Mouse (Mus musculus) olfactory bulb, adult 2 months (tissue): ENCODE results near the gene Erbin.

Experiments used
- CTCF ChIP-seq: fragments of 200-500 bp; IDR thresholded peaks from 2 replicates; pipeline ENCODE4 v1.5.1; 2012; ENCODE audit warnings: low read depth, mild to moderate bottlenecking, low read length, moderate library complexity; ENCODE audit not compliant: insufficient read depth
- POLR2A ChIP-seq: fragments of 200-500 bp; IDR thresholded peaks from 2 replicates; pipeline ENCODE4 v1.6.1; 2012; ENCODE audit warnings: mild to moderate bottlenecking, low read depth, low read length, moderate library complexity; ENCODE audit not compliant: insufficient read depth

DNA sequence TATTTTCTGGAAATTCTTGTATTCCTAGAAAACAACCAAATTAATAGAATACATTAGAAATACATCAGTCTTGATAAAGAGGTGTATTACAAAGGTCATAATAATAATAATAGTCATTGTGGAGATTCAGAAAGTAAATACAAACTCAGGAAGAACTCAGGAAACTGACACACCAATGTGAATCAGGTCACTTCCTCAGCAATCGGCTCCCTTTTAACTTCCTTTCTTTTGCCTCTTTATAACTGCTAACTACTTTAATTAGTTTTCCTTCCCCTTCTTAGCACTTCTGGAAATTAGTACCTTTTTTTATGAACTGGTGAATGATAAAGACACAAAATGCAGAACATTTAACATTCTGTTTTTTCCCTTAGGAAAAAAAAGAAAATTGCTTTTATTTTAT is 51.4 kb downstream of the Erbin start:
- no peak for TF ChIP-seq POLR2A
- TF ChIP-seq CTCF: no peak
